Mouse (Mus musculus) liver (tissue): Measurements from ENCODE around the gene Mrpl45.
"Not testable (repeated sequence)": the region's sequence is repeated elsewhere in the genome, so short reads cannot be mapped to it uniquely, and the experiment has no call there.

Experiments used
- DNase-seq: peaks from one replicate; pipeline ENCODE4 v3.0.0-alpha.2; 2020; ENCODE audit warnings: mixed read lengths

The Mrpl45 gene

GRCm38 (mm10) chr11:97315504-97316503, at the start of gene Mrpl45:
TSS of gene Mrpl45 (plus strand) at chr11:97315716.
- DNase-seq, result peak; percentile 99

- DNase-seq, result not testable (repeated sequence)
Measured at GRCm38 (mm10) chr11:97266544-97266943, 49.0 kb upstream of the Mrpl45 start.

- DNase-seq, result not testable (repeated sequence)
Measured at GRCm38 (mm10) chr11:97270004-97270403, 45.5 kb upstream of the Mrpl45 start.

GRCm38 (mm10) chr11:97272835-97273234, 42.7 kb upstream of the Mrpl45 start:
- DNase-seq, result no peak

- no peak for DNase-seq
Measured at GRCm38 (mm10) chr11:97273613-97274012, 41.9 kb upstream of the Mrpl45 start.

- not testable (repeated sequence) for DNase-seq
Measured at GRCm38 (mm10) chr11:97274947-97275346, 40.6 kb upstream of the Mrpl45 start.

GRCm38 (mm10) chr11:97275349-97275748, 40.2 kb upstream of the Mrpl45 start:
- no peak for DNase-seq

GRCm38 (mm10) chr11:97276019-97276418, 39.5 kb upstream of the Mrpl45 start:
- DNase-seq, result no peak

- DNase-seq, result no peak
Measured at GRCm38 (mm10) chr11:97277166-97277565, 38.4 kb upstream of the Mrpl45 start.

GRCm38 (mm10) chr11:97278456-97278855, 37.1 kb upstream of the Mrpl45 start:
- no peak for DNase-seq

GRCm38 (mm10) chr11:97279040-97279404, 36.5 kb upstream of the Mrpl45 start:
- no peak for DNase-seq

GRCm38 (mm10) chr11:97279405-97280215, 35.9 kb upstream of the Mrpl45 start:
- peak; percentile 62 for DNase-seq

- peak; percentile 88 for DNase-seq
Measured at GRCm38 (mm10) chr11:97280216-97280861, 35.2 kb upstream of the Mrpl45 start, which contains the start of gene Npepps. TSS of gene Npepps (minus strand) at chr11:97280638.

GRCm38 (mm10) chr11:97282179-97282578, 33.3 kb upstream of the Mrpl45 start:
- DNase-seq, result no peak

- no peak for DNase-seq
Measured at GRCm38 (mm10) chr11:97284854-97285253, 30.7 kb upstream of the Mrpl45 start.

GRCm38 (mm10) chr11:97285852-97286775, 29.4 kb upstream of the Mrpl45 start:
- DNase-seq, result no peak

- DNase-seq, result no peak
Measured at GRCm38 (mm10) chr11:97286973-97287372, 28.5 kb upstream of the Mrpl45 start.

- no peak for DNase-seq
Measured at GRCm38 (mm10) chr11:97287643-97288042, 27.9 kb upstream of the Mrpl45 start.

- DNase-seq, result no peak
Measured at GRCm38 (mm10) chr11:97289276-97290230, 26.0 kb upstream of the Mrpl45 start.

GRCm38 (mm10) chr11:97292731-97293130, 22.8 kb upstream of the Mrpl45 start:
- no peak for DNase-seq

GRCm38 (mm10) chr11:97296542-97296941, 19.0 kb upstream of the Mrpl45 start:
- DNase-seq, result no peak
